Mouse (Mus musculus) heart, embryonic 14.5 days (tissue): Measurements from ENCODE around the gene Hacl1. TPM values are rescaled to one million over a fixed set of nuclear protein-coding genes. Genes with fewer than 3 reads are reported as not detected.

Experiments used
- ATAC-seq: fragments of 200-750 bp; cut with Nextera tagmentation; 2 replicates; pipeline ENCODE4 v1.8.0; 2017; ENCODE audit warnings: low read depth, moderate TSS enrichment; ENCODE audit not compliant: insufficient number of reproducible peaks, insufficient read depth, low FRiP score
- H3K27ac ChIP-seq, 2 experiments: fragments of 200-500 bp in 1 of 2; fragments of 300-500 bp in 1 of 2; sonication (generic) in 1 of 2; replicated peaks in 1 of 2; 2 replicates each; pipeline ENCODE4 v1.5.1; 2012 to 2014; ENCODE audit warnings: low read depth in 2 of 2, low read length in 2 of 2, control low read depth in 1 of 2, mild to moderate bottlenecking in 1 of 2, mixed read lengths in 1 of 2; ENCODE audit not compliant: control insufficient read depth in 1 of 2, insufficient read depth in 1 of 2
- H3K27me3 ChIP-seq: fragments of 300-500 bp; sonication (generic); 2 replicates; pipeline ENCODE4 v1.6.1; 2014; ENCODE audit warnings: mild to moderate bottlenecking, low read length, control low read depth; ENCODE audit not compliant: control insufficient read depth, insufficient read depth
- H3K36me3 ChIP-seq: fragments of 300-500 bp; sonication (generic); 2 replicates; pipeline ENCODE4 v1.6.1; 2014; ENCODE audit warnings: mild to moderate bottlenecking, control low read depth, low read length, mixed read lengths; ENCODE audit not compliant: control insufficient read depth, insufficient read depth
- H3K4me1 ChIP-seq, 2 experiments: fragments of 200-500 bp in 1 of 2; fragments of 300-500 bp in 1 of 2; sonication (generic) in 1 of 2; 2 replicates each; pipeline ENCODE4 v1.6.1; 2012 to 2014; ENCODE audit warnings: low read length in 2 of 2, control low read depth in 1 of 2, mixed read lengths in 1 of 2; ENCODE audit not compliant: control insufficient read depth in 2 of 2, insufficient read depth in 2 of 2
- H3K4me2 ChIP-seq: fragments of 300-500 bp; sonication (generic); 2 replicates; pipeline ENCODE4 v1.6.1; 2014; ENCODE audit warnings: mild to moderate bottlenecking, low read length
- H3K4me3 ChIP-seq, 2 experiments: fragments of 200-500 bp in 1 of 2; fragments of 300-500 bp in 1 of 2; sonication (generic) in 1 of 2; 2 replicates each; pipeline ENCODE4 v1.5.1; 2012 to 2014; ENCODE audit warnings: low read length in 2 of 2, mild to moderate bottlenecking in 2 of 2, control low read depth in 1 of 2, low read depth in 1 of 2, moderate library complexity in 1 of 2; ENCODE audit not compliant: control insufficient read depth in 1 of 2, insufficient read depth in 1 of 2
- H3K9ac ChIP-seq: fragments of 300-500 bp; sonication (generic); 2 replicates; pipeline ENCODE4 v1.6.1; 2014; ENCODE audit warnings: mild to moderate bottlenecking, low read length
- H3K9me3 ChIP-seq: fragments of 300-500 bp; sonication (generic); 2 replicates; pipeline ENCODE4 v1.6.1; 2016; ENCODE audit warnings: low read length, control low read depth; ENCODE audit not compliant: control insufficient read depth
- WGBS: fragments of 180-500 bp; shearing (Covaris S2); extraction: QIAGEN DNeasy Blood & Tissue Kit; methylation state at CpG from one replicate; pipeline ENCODE4 v1.1.7; 2014; 5-methylcytosine and 5-hydroxymethylcytosine counted together
- polyA plus RNA-seq: library from polyadenylated mRNA; unstranded; fragments of >200 nt; fragmentation: Nextera tagmentation; extraction: Ambion mirVana; gene quantifications from 2 replicates; pipeline ENCODE4 v1.2.1, GENCODE M21; 2014

Gene Hacl1
- polyA plus RNA-seq, 1 experiment from 2014 or later = 14.3 TPM

GRCm38 (mm10) chr14:31557273-31557672 is 83.8 kb downstream of the Hacl1 start:
- Histone ChIP-seq H3K9me3 (no peaks in the 10 kb centered on the region), H3K27me3 (no peaks in the 10 kb centered on the region), H3K4me1 (peaks cover 27 to 41% of the 10 kb centered on the region in 2 experiments), H3K36me3 (no peaks in the 10 kb centered on the region), H3K4me2 (no peak overlapping the region), H3K4me3 (no peak overlapping the region), H3K27ac (no peak overlapping the region), H3K9ac (no peak overlapping the region)
- no peak for ATAC-seq
- 82% methylated on average over 8 of the region's 8 CpGs for WGBS

- WGBS = 93% methylated on average over 9 of the region's 9 CpGs
- no peak overlapping the region for H3K27ac ChIP-seq
- H3K9me3 ChIP-seq = no peaks in the 10 kb centered on the region
- no peak overlapping the region for H3K4me3 ChIP-seq
- no peak overlapping the region for H3K9ac ChIP-seq
- no peak for ATAC-seq
- H3K4me2 ChIP-seq = no peak overlapping the region
- H3K36me3 ChIP-seq = no peaks in the 10 kb centered on the region
- no peaks in the 10 kb centered on the region for H3K27me3 ChIP-seq
- peaks cover 25 to 43% of the 10 kb centered on the region in 2 experiments for H3K4me1 ChIP-seq
Measured at GRCm38 (mm10) chr14:31556526-31557260, 84.4 kb downstream of the Hacl1 start.

- Histone ChIP-seq H3K27ac (no peak overlapping the region), H3K9ac (no peak overlapping the region), H3K36me3 (no peaks in the 10 kb centered on the region), H3K4me3 (no peak overlapping the region), H3K27me3 (no peaks in the 10 kb centered on the region), H3K4me2 (no peak overlapping the region), H3K9me3 (no peaks in the 10 kb centered on the region), H3K4me1 (peaks cover 24 to 37% of the 10 kb centered on the region in 2 experiments)
- WGBS = 41% methylated on average over 14 of the region's 14 CpGs
- ATAC-seq = no peak
Measured at GRCm38 (mm10) chr14:31555963-31556434, 85.1 kb downstream of the Hacl1 start.

- no peak overlapping the region for H3K4me3 ChIP-seq
- no peak overlapping the region for H3K4me2 ChIP-seq
- no peaks in the 10 kb centered on the region for H3K9me3 ChIP-seq
- no peak for ATAC-seq
- H3K4me1 ChIP-seq = peaks cover 17 to 28% of the 10 kb centered on the region in 2 experiments
- no peaks in the 10 kb centered on the region for H3K27me3 ChIP-seq
- H3K9ac ChIP-seq = no peak overlapping the region
- 90% methylated on average over 7 of the region's 7 CpGs for WGBS
- no peak overlapping the region for H3K27ac ChIP-seq
- H3K36me3 ChIP-seq = no peaks in the 10 kb centered on the region
Measured at GRCm38 (mm10) chr14:31555021-31555420, 86.1 kb downstream of the Hacl1 start.

Other genes starting within 250 kb of the Hacl1 start
- gene Sh3bp5, start 205.2 kb downstream of the Hacl1 start, polyA plus RNA-seq = 13.0 and 13.5 TPM in 2 replicates
- 13.1 and 13.2 TPM in 2 replicates for gene Eaf1, start 146.9 kb downstream of the Hacl1 start, polyA plus RNA-seq
- gene Mettl6, start 146.2 kb downstream of the Hacl1 start, polyA plus RNA-seq = 36.6 and 40.7 TPM in 2 replicates
- gene Colq, start 49.9 kb downstream of the Hacl1 start, polyA plus RNA-seq = 8.5 and 8.9 TPM in 2 replicates
- 1.2 and 1.8 TPM in 2 replicates for gene Gm49387, start 408 bp downstream of the Hacl1 start, polyA plus RNA-seq
- 20.6 and 22.3 TPM in 2 replicates for gene Btd, start 258 bp downstream of the Hacl1 start, polyA plus RNA-seq
- gene Ankrd28, start 189.4 kb upstream of the Hacl1 start, polyA plus RNA-seq = 8.0 and 8.9 TPM in 2 replicates